ENCODE assay signal across 10 mouse cellular contexts in the genomic region with DNA sequence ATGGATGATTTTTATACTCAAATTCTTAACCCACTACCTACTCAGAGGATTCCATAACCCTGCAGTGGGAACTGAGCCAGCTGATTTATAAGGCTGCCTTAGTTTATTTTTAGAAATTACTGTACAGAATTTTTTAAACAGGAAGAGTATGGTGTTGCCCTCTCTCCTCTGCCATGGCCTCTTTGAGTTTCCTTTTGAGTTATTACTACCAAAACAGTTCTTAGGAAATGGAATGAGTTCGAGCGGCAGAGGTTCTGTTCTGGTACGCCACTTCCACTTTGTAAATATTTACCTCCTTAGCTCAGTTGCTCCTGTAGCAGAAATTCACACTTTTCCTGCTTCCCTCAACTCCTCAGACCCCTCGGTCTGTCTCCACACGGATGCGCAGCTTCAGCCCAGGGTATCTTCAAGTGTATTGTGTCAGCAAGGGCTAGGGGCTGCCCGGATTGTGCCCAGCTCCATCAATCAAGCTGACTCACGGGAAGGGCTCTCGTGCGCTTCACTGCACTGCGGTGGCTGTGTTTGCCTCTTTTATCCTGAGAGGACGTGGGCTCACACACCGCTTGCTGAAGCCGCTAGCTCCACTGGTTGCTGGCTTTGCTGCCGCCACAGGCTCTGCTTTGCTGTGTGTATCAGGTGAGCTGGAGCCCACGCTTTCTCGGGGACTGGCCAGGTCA. TPM values are rescaled to one million over a fixed set of nuclear protein-coding genes. Genes with fewer than 3 reads are reported as not detected.
A peak's percentile ranks its signal among the peaks of the same experiment; 100 is the strongest.
DNase-seq lines count a peak whose midpoint lies in the region; ATAC-seq lines count a peak whose summit lies in the region.
"Had no signal": no experiment of that assay in that cellular context is flagged by ENCODE, and none has a peak within 500 bp of the region (broad histone marks: within the 10 kb centered on the region; RNA-seq: fewer than 3 reads in every experiment).

No protein-coding gene starts in this region.

- H3K4me1 ChIP-seq in hindbrain, embryonic 11.5 days (replicated peaks; ENCODE audit: control insufficient read depth, insufficient read depth, low read length) = no peaks in the 10 kb centered on the region
- peaks cover 30% of the 10 kb centered on the region for H3K4me1 ChIP-seq in hindbrain, embryonic 10.5 days (replicated peaks)
- H3K4me1 ChIP-seq in neural tube, embryonic 11.5 days (ENCODE audit: control insufficient read depth, insufficient read depth, low read length) = peaks cover 6% of the 10 kb centered on the region; the same call in 1 of the 2 replicates
- peaks cover 50% of the 10 kb centered on the region for H3K4me1 ChIP-seq in limb, embryonic 13.5 days

- no peak overlapping the region for H3K4me3 ChIP-seq in hindbrain, embryonic 11.5 days (ENCODE audit: low read depth, low read length)
- H3K4me3 ChIP-seq in hindbrain, embryonic 10.5 days = no peak overlapping the region
- H3K4me3 ChIP-seq in neural tube, embryonic 11.5 days (ENCODE audit: low read depth, low read length) = no peak overlapping the region
- no peak overlapping the region for H3K4me3 ChIP-seq in limb, embryonic 13.5 days

- no peaks in the 10 kb centered on the region for H3K36me3 ChIP-seq in hindbrain, embryonic 11.5 days (ENCODE audit: control insufficient read depth, insufficient read depth, low read length)
- H3K36me3 ChIP-seq in hindbrain, embryonic 10.5 days = peaks cover 82% of the 10 kb centered on the region
- H3K36me3 ChIP-seq in neural tube, embryonic 11.5 days (ENCODE audit: control insufficient read depth, insufficient read depth, low read length) = no peaks in the 10 kb centered on the region
- peaks cover 59% of the 10 kb centered on the region for H3K36me3 ChIP-seq in limb, embryonic 13.5 days

- WGBS in hindbrain, embryonic 11.5 days = 53% methylated on average over 17 of the region's 17 CpGs
- WGBS in hindbrain, embryonic 10.5 days = 70% methylated on average over 17 of the region's 17 CpGs
- WGBS in neural tube, embryonic 11.5 days = 56% methylated on average over 17 of the region's 17 CpGs
- 83% methylated on average over 17 of the region's 17 CpGs for WGBS in limb, embryonic 13.5 days

- no peak for DNase-seq in hindbrain, embryonic 11.5 days (ENCODE audit: low spot score)
- DNase-seq in hindbrain, embryonic 10.5 days (ENCODE audit: low spot score) = no peak
- peak; percentile 62 for DNase-seq in neural tube, embryonic 11.5 days (ENCODE audit: low spot score)
- no peak for DNase-seq in neural tube, embryonic 10.5 days (ENCODE audit: extremely low spot score, low spot score)
- DNase-seq in yolk sac, embryonic 10.5 days (ENCODE audit: low spot score) = peak; percentile 22
- DNase-seq in adrenal gland, adult 18-20 months (ENCODE audit: low spot score in 2 of 2) = no peak
- no peak for DNase-seq in gastrocnemius, postnatal 10 days
- DNase-seq: right cerebral cortex, postnatal 4 days had no signal

- no peaks in the 10 kb centered on the region for H3K27me3 ChIP-seq in hindbrain, embryonic 11.5 days (ENCODE audit: control insufficient read depth, insufficient read depth, low read length)
- no peaks in the 10 kb centered on the region for H3K27me3 ChIP-seq in hindbrain, embryonic 10.5 days (ENCODE audit: insufficient read depth, poor library complexity, severe bottlenecking)
- no peaks in the 10 kb centered on the region for H3K27me3 ChIP-seq in neural tube, embryonic 11.5 days (ENCODE audit: control insufficient read depth, insufficient read depth, low read length)
- no peaks in the 10 kb centered on the region for H3K27me3 ChIP-seq in limb, embryonic 13.5 days

- H3K4me2 ChIP-seq in hindbrain, embryonic 11.5 days (replicated peaks; ENCODE audit: low read depth, low read length) = no peak overlapping the region
- H3K4me2 ChIP-seq in neural tube, embryonic 11.5 days (ENCODE audit: low read depth) = no peak overlapping the region
- 0 out of 2 replicates have a peak overlapping the region, but pooled peaks have one; percentile 19 for H3K4me2 ChIP-seq in limb, embryonic 13.5 days (replicated peaks)

- no peaks in the 10 kb centered on the region for H3K9me3 ChIP-seq in hindbrain, embryonic 11.5 days (ENCODE audit: control insufficient read depth, low read length)
- no peaks in the 10 kb centered on the region for H3K9me3 ChIP-seq in hindbrain, embryonic 10.5 days
- no peaks in the 10 kb centered on the region for H3K9me3 ChIP-seq in neural tube, embryonic 11.5 days (ENCODE audit: control insufficient read depth, low read length)
- no peaks in the 10 kb centered on the region for H3K9me3 ChIP-seq in limb, embryonic 13.5 days
- H3K9me3 ChIP-seq: G1E had no signal

- peak; percentile 33; the same call in 1 of the 2 replicates for ATAC-seq in hindbrain, embryonic 11.5 days (ENCODE audit: low FRiP score)
- ATAC-seq in neural tube, embryonic 11.5 days (ENCODE audit: insufficient read depth, low FRiP score, low TSS enrichment) = peak; percentile 50; the same call in 1 of the 2 replicates
- no peak for ATAC-seq in limb, embryonic 13.5 days (ENCODE audit: low FRiP score, low read depth)

- H3K27ac ChIP-seq in hindbrain, embryonic 11.5 days (ENCODE audit: low read depth, low read length) = no peak overlapping the region
- H3K27ac ChIP-seq in hindbrain, embryonic 10.5 days = no peak overlapping the region; the same call in 1 of the 2 replicates
- H3K27ac ChIP-seq in neural tube, embryonic 11.5 days (ENCODE audit: low read depth, low read length) = no peak overlapping the region
- peak overlapping the region; percentile 49; the same call in 1 of the 2 replicates for H3K27ac ChIP-seq in limb, embryonic 13.5 days

- H3K9ac ChIP-seq in hindbrain, embryonic 11.5 days (ENCODE audit: low read depth, low read length) = no peak overlapping the region
- no peak overlapping the region for H3K9ac ChIP-seq in neural tube, embryonic 11.5 days (ENCODE audit: low read length)
- no peak overlapping the region for H3K9ac ChIP-seq in limb, embryonic 13.5 days

RNA-seq across cellular contexts. Expression of a gene that starts 33.0 kb away (rescaled TPM):
- polyA plus RNA-seq in hindbrain, embryonic 11.5 days (2014; fragmentation: Nextera tagmentation; extraction: Ambion mirVana) = 15.7 and 17.2 TPM in 2 replicates
- polyA plus RNA-seq in hindbrain, embryonic 10.5 days (2016; fragmentation: Nextera tagmentation; extraction: Ambion mirVana) = 26.2 and 27.4 TPM in 2 replicates
- polyA plus RNA-seq in neural tube, embryonic 11.5 days (2014; fragmentation: Nextera tagmentation; extraction: Ambion mirVana) = 17.3 and 19.5 TPM in 2 replicates
- polyA plus RNA-seq in limb, embryonic 13.5 days (2015; fragmentation: Nextera tagmentation; extraction: Ambion mirVana) = 25.8 and 27.8 TPM in 2 replicates
- 10 to 100 TPM; 10.7 to 23.0 TPM for total RNA-seq in adrenal gland, adult 18-20 months (2021)
- 10 to 100 TPM; 11.5 to 16.7 TPM for total RNA-seq in gastrocnemius, postnatal 10 days (2021)

Comparison
In these comparisons a context has a peak if more than half of its experiments do, and no peak if none do; other contexts are left out.
1. DNase-seq: peak in neural tube, embryonic 11.5 days (single experiment) and yolk sac, embryonic 10.5 days (single experiment); none in hindbrain, embryonic 11.5 days (single experiment), hindbrain, embryonic 10.5 days (single experiment), neural tube, embryonic 10.5 days (single experiment), adrenal gland, adult 18-20 months (0 of 2) and gastrocnemius, postnatal 10 days (single experiment).